Mouse (Mus musculus) forebrain, embryonic 13.5 days (tissue): ENCODE measurements around the gene Chuk. TPM values are rescaled to one million over a fixed set of nuclear protein-coding genes. Genes with fewer than 3 reads are reported as not detected.
"Not testable (repeated sequence)": the region's sequence is repeated elsewhere in the genome, so short reads cannot be mapped to it uniquely, and the experiment has no call there.

Experiments used
- ATAC-seq: fragments of 200-750 bp; cut with Nextera tagmentation; 2 replicates; pipeline ENCODE4 v1.8.0; 2017
- H3K27ac ChIP-seq: fragments of 300-500 bp; sonication (generic); 2 replicates; pipeline ENCODE4 v1.5.1; 2015; ENCODE audit warnings: inconsistent platforms, mild to moderate bottlenecking, moderate library complexity
- H3K27me3 ChIP-seq: fragments of 300-500 bp; sonication (generic); 2 replicates; pipeline ENCODE4 v1.6.1; 2015; ENCODE audit warnings: mild to moderate bottlenecking, inconsistent platforms
- H3K36me3 ChIP-seq: fragments of 300-500 bp; sonication (generic); 2 replicates; pipeline ENCODE4 v1.6.1; 2015; ENCODE audit warnings: mild to moderate bottlenecking, inconsistent platforms; ENCODE audit not compliant: poor library complexity, severe bottlenecking
- H3K4me1 ChIP-seq: fragments of 300-500 bp; sonication (generic); 2 replicates; pipeline ENCODE4 v1.6.1; 2015; ENCODE audit warnings: inconsistent platforms
- H3K4me2 ChIP-seq: fragments of 300-500 bp; sonication (generic); 2 replicates; pipeline ENCODE4 v1.6.1; 2015; ENCODE audit warnings: inconsistent platforms, mild to moderate bottlenecking, moderate library complexity
- H3K4me3 ChIP-seq: fragments of 300-500 bp; sonication (generic); 2 replicates; pipeline ENCODE4 v1.5.1; 2015; ENCODE audit warnings: mild to moderate bottlenecking, inconsistent platforms
- H3K9ac ChIP-seq: fragments of 300-500 bp; sonication (generic); 2 replicates; pipeline ENCODE4 v1.6.1; 2015; ENCODE audit warnings: mild to moderate bottlenecking, inconsistent platforms
- H3K9me3 ChIP-seq: fragments of 300-500 bp; sonication (generic); replicated peaks from 2 replicates; pipeline ENCODE4 v1.6.1; 2016; ENCODE audit warnings: inconsistent platforms
- WGBS: fragments of 180-500 bp; shearing (Covaris S2); methylation state at CpG from one replicate; pipeline ENCODE4 v1.1.7; 2015; 5-methylcytosine and 5-hydroxymethylcytosine counted together
- polyA plus RNA-seq: library from polyadenylated mRNA; unstranded; fragments of >200 nt; fragmentation: Nextera tagmentation; extraction: Ambion mirVana; gene quantifications from 2 replicates; pipeline ENCODE4 v1.2.1, GENCODE M21; 2015

Chuk gene
- polyA plus RNA-seq, 1 experiment from 2014 or later: 61.7 TPM

DNA sequence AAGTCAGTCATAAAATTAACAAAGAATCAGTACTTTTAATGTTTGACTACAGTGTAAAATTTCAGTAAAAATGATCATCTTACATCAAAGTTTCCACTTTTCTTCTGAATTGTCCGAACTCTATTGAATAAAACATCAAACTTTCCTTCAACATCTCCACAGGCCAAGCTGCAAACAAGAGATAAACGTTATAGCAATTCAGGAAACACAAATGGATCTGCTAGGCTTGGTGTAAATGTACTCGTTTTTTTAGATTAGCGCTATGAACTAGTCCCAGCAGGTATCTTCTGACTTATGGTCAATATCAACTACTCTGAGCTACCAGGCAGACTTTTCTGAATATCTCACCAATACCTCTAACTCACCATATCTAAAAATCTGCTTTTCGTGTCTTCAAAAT, 25.6 kb upstream of the Chuk start:
- ATAC-seq: no peak
- Histone ChIP-seq H3K4me3 (no peak overlapping the region), H3K4me1 (peaks cover 9% of the 10 kb centered on the region), H3K9me3 (no peaks in the 10 kb centered on the region), H3K27me3 (no peaks in the 10 kb centered on the region), H3K4me2 (no peak overlapping the region), H3K27ac (no peak overlapping the region), H3K9ac (no peak overlapping the region), H3K36me3 (peaks cover 41% of the 10 kb centered on the region)
- WGBS: 91% methylated on average over 5 of the region's 5 CpGs

DNA sequence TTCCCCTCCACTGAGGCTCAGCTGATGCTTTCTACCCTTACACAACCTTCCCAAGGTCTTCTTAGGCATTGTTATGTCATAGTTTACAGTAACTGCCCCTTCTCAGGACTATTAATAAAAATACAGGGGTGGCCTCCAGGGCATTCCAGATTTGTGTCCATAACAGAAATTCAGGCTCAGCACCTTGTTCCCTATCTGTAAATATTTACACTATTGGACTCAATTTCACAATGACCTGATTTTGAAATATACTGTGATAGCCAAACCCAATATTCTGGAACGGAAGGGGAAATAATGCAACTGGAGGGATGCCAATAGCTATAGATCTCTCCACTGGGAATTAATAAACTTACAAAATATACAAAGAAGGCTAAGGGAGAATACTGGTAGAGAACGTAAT, 21.3 kb upstream of the Chuk start:
- Histone ChIP-seq H3K27me3 (no peaks in the 10 kb centered on the region), H3K4me2 (no peak overlapping the region), H3K4me3 (no peak overlapping the region), H3K9me3 (no peaks in the 10 kb centered on the region), H3K9ac (no peak overlapping the region), H3K36me3 (peaks cover 80% of the 10 kb centered on the region), H3K4me1 (no peaks in the 10 kb centered on the region), H3K27ac (no peak overlapping the region)
- WGBS: 97% methylated on average over 2 of the region's 2 CpGs
- no peak for ATAC-seq

GRCm38 (mm10) chr19:44127729-44128497, 20.6 kb upstream of the Chuk start:
- ATAC-seq: no peak
- H3K4me1 ChIP-seq: no peaks in the 10 kb centered on the region

GRCm38 (mm10) chr19:44121137-44121536, 13.9 kb upstream of the Chuk start:
- Histone ChIP-seq H3K27ac (no peak overlapping the region), H3K27me3 (no peaks in the 10 kb centered on the region), H3K4me2 (no peak overlapping the region), H3K4me1 (no peaks in the 10 kb centered on the region), H3K36me3 (peaks cover 90% of the 10 kb centered on the region), H3K9me3 (no peaks in the 10 kb centered on the region), H3K4me3 (no peak overlapping the region), H3K9ac (no peak overlapping the region)
- ATAC-seq: no peak
- WGBS: 91% methylated on average over 7 of the region's 7 CpGs

More at GRCm38 (mm10) chr19:44127729-44128497, 20.6 kb upstream of the Chuk start:
- Histone ChIP-seq H3K9ac (no peak overlapping the region), H3K9me3 (no peaks in the 10 kb centered on the region), H3K27me3 (no peaks in the 10 kb centered on the region), H3K36me3 (peaks cover 86% of the 10 kb centered on the region), H3K4me2 (no peak overlapping the region), H3K4me3 (no peak overlapping the region), H3K27ac (no peak overlapping the region)
- 93% methylated on average over 10 of the region's 10 CpGs for WGBS

- WGBS: 93% methylated on average over 8 of the region's 9 CpGs
Measured at GRCm38 (mm10) chr19:44120686-44121085, 13.4 kb upstream of the Chuk start.

GRCm38 (mm10) chr19:44117793-44118192, 10.5 kb upstream of the Chuk start:
- Histone ChIP-seq H3K9ac (no peak overlapping the region), H3K36me3 (peaks cover 88% of the 10 kb centered on the region), H3K9me3 (no peaks in the 10 kb centered on the region), H3K27me3 (no peaks in the 10 kb centered on the region), H3K4me1 (no peaks in the 10 kb centered on the region), H3K4me3 (no peak overlapping the region), H3K27ac (no peak overlapping the region), H3K4me2 (no peak overlapping the region)
- no peak for ATAC-seq

More at GRCm38 (mm10) chr19:44120686-44121085, 13.4 kb upstream of the Chuk start:
- not testable (repeated sequence) for H3K4me1 ChIP-seq, H3K4me2 ChIP-seq, H3K9ac ChIP-seq, H3K4me3 ChIP-seq, H3K9me3 ChIP-seq, H3K27me3 ChIP-seq, H3K27ac ChIP-seq, ATAC-seq
- H3K36me3 ChIP-seq: peaks cover 91% of the 10 kb centered on the region

DNA sequence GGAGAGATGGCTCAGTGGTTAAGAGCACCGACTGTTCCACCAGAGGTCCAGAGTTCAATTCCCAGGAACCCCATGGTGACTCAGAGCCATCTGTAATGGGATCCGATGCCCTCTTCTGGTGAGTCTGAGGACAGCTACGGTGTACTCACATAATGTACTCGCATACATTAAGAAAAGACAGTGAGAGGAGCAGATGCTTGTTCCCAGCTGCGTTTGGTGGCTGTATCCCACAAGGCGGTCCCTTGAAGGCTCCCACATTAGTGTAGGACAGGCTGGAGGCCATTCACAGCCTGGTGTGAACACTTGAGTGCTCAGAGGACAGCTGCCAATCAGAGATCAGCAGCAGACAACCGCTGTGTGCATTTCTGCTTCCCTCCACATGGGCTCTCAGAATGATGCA, 4.4 kb upstream of the Chuk start:
- peaks cover 70% of the 10 kb centered on the region for H3K36me3 ChIP-seq
- H3K9me3 ChIP-seq: no peaks in the 10 kb centered on the region
- H3K4me3 ChIP-seq: no peak overlapping the region
- no peaks in the 10 kb centered on the region for H3K27me3 ChIP-seq
- WGBS: 61% methylated on average over 7 of the region's 7 CpGs
- no peak overlapping the region for H3K4me2 ChIP-seq
- ATAC-seq: no peak
- no peak overlapping the region for H3K27ac ChIP-seq
- no peak overlapping the region for H3K9ac ChIP-seq
- peaks cover 7% of the 10 kb centered on the region for H3K4me1 ChIP-seq

DNA sequence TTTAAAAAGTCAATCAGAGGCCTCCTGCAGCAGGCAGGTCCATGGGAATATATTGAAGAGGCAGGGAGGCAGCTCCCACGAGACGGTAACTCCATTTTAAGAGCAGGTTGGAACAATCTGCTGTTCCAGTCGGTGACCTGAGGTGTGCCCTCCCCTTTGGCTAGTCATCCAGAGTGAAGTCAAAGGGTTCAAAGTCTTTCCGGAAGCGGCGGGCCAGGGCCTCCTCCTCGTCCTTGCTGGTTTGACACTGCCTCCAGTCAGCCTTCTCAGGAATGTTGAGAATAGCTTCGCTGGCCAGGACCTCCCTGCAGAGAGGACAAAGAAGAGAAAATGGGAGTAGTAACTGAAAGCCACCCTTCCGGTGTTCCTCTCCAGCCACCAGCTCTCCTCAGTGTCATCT, 3.1 kb upstream of the Chuk start:
- no peak for ATAC-seq
- no peak overlapping the region for H3K27ac ChIP-seq
- no peak overlapping the region for H3K4me2 ChIP-seq
- 89% methylated on average over 9 of the region's 9 CpGs for WGBS
- H3K9ac ChIP-seq: no peak overlapping the region
- H3K9me3 ChIP-seq: no peaks in the 10 kb centered on the region
- H3K4me3 ChIP-seq: no peak overlapping the region
- peaks cover 60% of the 10 kb centered on the region for H3K36me3 ChIP-seq
- peaks cover 20% of the 10 kb centered on the region for H3K4me1 ChIP-seq
- H3K27me3 ChIP-seq: no peaks in the 10 kb centered on the region

GRCm38 (mm10) chr19:44108996-44109395, 1.7 kb upstream of the Chuk start:
- H3K27me3 ChIP-seq: no peaks in the 10 kb centered on the region
- H3K4me1 ChIP-seq: peaks cover 20% of the 10 kb centered on the region
- H3K9me3 ChIP-seq: no peaks in the 10 kb centered on the region
- peaks cover 47% of the 10 kb centered on the region for H3K36me3 ChIP-seq
- no peak overlapping the region for H3K9ac ChIP-seq
- H3K4me3 ChIP-seq: no peak overlapping the region
- H3K27ac ChIP-seq: no peak overlapping the region
- no peak for ATAC-seq
- H3K4me2 ChIP-seq: no peak overlapping the region

DNA sequence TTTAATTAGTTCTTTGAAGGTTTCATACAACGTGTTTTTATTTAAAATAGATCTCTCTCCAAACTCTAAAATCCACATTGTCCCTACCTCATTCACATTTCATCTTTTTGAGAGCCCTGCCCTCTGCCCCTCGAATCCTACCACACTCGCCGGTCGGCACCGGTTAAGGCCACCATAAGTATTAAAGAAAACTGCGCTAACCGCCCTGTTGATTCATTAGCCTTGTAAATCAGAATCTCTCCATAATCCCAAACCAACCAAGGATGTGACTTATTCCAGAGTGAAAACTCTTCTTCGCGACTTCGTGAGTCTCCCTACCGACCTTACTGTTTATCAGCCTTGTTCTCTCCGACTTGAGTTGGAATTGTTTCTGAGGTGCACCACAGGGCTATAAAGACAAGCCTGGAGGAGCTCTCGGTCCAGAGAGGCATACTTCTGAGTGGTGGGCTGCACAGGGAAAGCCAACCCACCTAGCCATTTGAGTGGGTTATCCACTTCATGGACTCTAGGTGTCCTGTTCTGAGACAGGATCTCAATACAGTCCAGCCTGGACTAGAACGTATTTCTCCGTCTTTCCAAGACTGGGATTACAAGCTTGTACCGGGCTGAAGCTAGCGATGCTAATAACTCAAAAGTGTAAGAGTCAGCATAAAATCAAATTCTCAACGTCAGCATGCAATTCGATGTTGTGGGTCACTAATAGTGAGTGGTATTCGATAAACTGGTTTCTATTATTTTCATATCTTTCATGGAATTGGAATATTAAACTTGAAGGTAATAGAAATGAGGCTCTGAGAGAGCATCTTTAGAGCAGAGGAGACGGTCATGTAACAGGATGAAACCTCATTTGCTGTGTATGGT, 611 bp upstream of the Chuk start:
- H3K9me3 ChIP-seq: no peaks in the 10 kb centered on the region
- peak overlapping the region; percentile 88 for H3K4me2 ChIP-seq
- peak overlapping the region; percentile 93 for H3K4me3 ChIP-seq
- no peak overlapping the region for H3K27ac ChIP-seq
- peak; percentile 52 for ATAC-seq
- peaks cover 36% of the 10 kb centered on the region for H3K36me3 ChIP-seq
- H3K4me1 ChIP-seq: peaks cover 20% of the 10 kb centered on the region
- no peaks in the 10 kb centered on the region for H3K27me3 ChIP-seq
- H3K9ac ChIP-seq: peak overlapping the region; percentile 96
- 30% methylated on average over 22 of the region's 22 CpGs for WGBS

DNA sequence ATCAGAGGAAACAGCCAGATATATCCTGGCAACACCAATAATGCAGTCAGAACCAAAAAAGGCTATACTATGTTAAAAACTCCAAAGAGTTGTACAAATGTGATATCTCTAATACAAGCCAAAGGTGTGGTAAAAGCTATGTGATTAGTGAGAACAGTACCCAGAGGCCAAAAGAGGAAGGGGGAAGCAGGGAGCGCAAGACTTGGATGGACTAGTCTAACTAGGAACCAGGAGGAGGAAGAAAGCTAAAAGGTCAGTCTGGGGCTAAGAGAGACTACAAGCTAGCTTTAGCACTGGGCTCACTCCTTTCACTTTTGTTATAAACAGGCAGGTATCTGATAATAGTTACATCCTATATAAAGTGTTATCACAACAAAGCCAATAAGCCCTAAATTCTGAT, 2.9 kb downstream of the Chuk start:
- H3K4me3 ChIP-seq: no peak overlapping the region
- ATAC-seq: no peak
- H3K27ac ChIP-seq: no peak overlapping the region
- WGBS: 100% methylated on average over 1 of the region's 1 CpGs
- peaks cover 22% of the 10 kb centered on the region for H3K36me3 ChIP-seq
- H3K27me3 ChIP-seq: no peaks in the 10 kb centered on the region
- no peak overlapping the region for H3K9ac ChIP-seq
- peaks cover 20% of the 10 kb centered on the region for H3K4me1 ChIP-seq
- no peaks in the 10 kb centered on the region for H3K9me3 ChIP-seq
- no peak overlapping the region for H3K4me2 ChIP-seq

GRCm38 (mm10) chr19:44103001-44103400, 4.3 kb downstream of the Chuk start:
- no peaks in the 10 kb centered on the region for H3K9me3 ChIP-seq
- WGBS: 91% methylated on average over 3 of the region's 3 CpGs
- H3K4me2 ChIP-seq: no peak overlapping the region
- peaks cover 18% of the 10 kb centered on the region for H3K4me1 ChIP-seq
- H3K9ac ChIP-seq: no peak overlapping the region
- H3K4me3 ChIP-seq: no peak overlapping the region
- H3K27me3 ChIP-seq: no peaks in the 10 kb centered on the region
- H3K36me3 ChIP-seq: peaks cover 25% of the 10 kb centered on the region
- ATAC-seq: no peak
- no peak overlapping the region for H3K27ac ChIP-seq
